Mouse (Mus musculus) ovary, postnatal 10 days (tissue): ENCODE measurements around the gene Brd7.

ENCODE experiments used
- DNase-seq: peaks from one replicate; pipeline ENCODE4 v3.0.0; 2022; ENCODE audit warnings: low spot score

Gene Brd7

GRCm38 (mm10) chr8:88283243-88284115 is 78.5 kb downstream of the Brd7 start:
- no peak for DNase-seq

GRCm38 (mm10) chr8:88282684-88283083 is 79.3 kb downstream of the Brd7 start:
- no peak for DNase-seq
